Mouse (Mus musculus) cerebellum, adult 2 months (tissue): ENCODE measurements at regions not wholly inside any gene's neighbourhood (a gene's known extent, or its start where the extent isn't known, plus 50 kb on each side); places are given as distances from the start of the nearest gene placed in this dataset.

Source experiments
- DNase-seq, 2 experiments: peaks; one replicate each; pipeline ENCODE4 v3.0.0; 2021
- H3K27ac ChIP-seq: fragments of 200-500 bp; 2 replicates; pipeline ENCODE4 v1.5.1; 2012; ENCODE audit warnings: low read length, control low read depth, inconsistent platforms; ENCODE audit not compliant: insufficient read depth
- H3K27me3 ChIP-seq: fragments of 200-500 bp; 2 replicates; pipeline ENCODE4 v1.6.1; 2012; ENCODE audit warnings: inconsistent platforms, mild to moderate bottlenecking, low read length, moderate library complexity; ENCODE audit not compliant: control insufficient read depth, insufficient read depth
- H3K4me1 ChIP-seq: fragments of 200-500 bp; 2 replicates; pipeline ENCODE4 v1.6.1; 2011; ENCODE audit warnings: low read length; ENCODE audit not compliant: control insufficient read depth, insufficient read depth
- H3K4me3 ChIP-seq: fragments of 200-500 bp; replicated peaks from 2 replicates; pipeline ENCODE3; 2011; ENCODE audit warnings: mild to moderate bottlenecking, low read depth, low read length, control low read depth; ENCODE audit not compliant: insufficient read depth
- CTCF ChIP-seq: fragments of 200-500 bp; IDR thresholded peaks from 2 replicates; pipeline ENCODE4 v1.5.1; 2011; ENCODE audit warnings: low read depth, mild to moderate bottlenecking, control low read depth, low read length, moderate library complexity, borderline replicate concordance; ENCODE audit not compliant: insufficient read depth
- POLR2A ChIP-seq: fragments of 200-500 bp; IDR thresholded peaks from 2 replicates; pipeline ENCODE4 v1.6.1; 2011; ENCODE audit warnings: low read length, control low read depth, borderline replicate concordance; ENCODE audit not compliant: insufficient read depth
- WGBS: fragments of 180-500 bp; shearing (Covaris S2); methylation state at CpG from one replicate; pipeline ENCODE4 v1.1.7; 2018; 5-methylcytosine and 5-hydroxymethylcytosine counted together

GRCm38 (mm10) chr2:61221676-61222075 lies 258.7 kb upstream of the Rbms1 start:
- DNase-seq: no peak
- no peak overlapping the region for H3K4me3 ChIP-seq
- TF ChIP-seq POLR2A: no peak
- TF ChIP-seq CTCF: no peak
- no peaks in the 10 kb centered on the region for H3K4me1 ChIP-seq
- H3K27ac ChIP-seq: no peak overlapping the region
- no peaks in the 10 kb centered on the region for H3K27me3 ChIP-seq
- WGBS: 68% methylated on average over 3 of the region's 3 CpGs

GRCm38 (mm10) chr2:61221157-61221556 lies 258.2 kb upstream of the Rbms1 start:
- Histone ChIP-seq H3K4me1 (no peaks in the 10 kb centered on the region), H3K27me3 (no peaks in the 10 kb centered on the region), H3K27ac (no peak overlapping the region), H3K4me3 (no peak overlapping the region)
- 97% methylated on average over 2 of the region's 2 CpGs for WGBS
- no peak for DNase-seq
- TF ChIP-seq CTCF: no peak
- TF ChIP-seq POLR2A: no peak

- H3K4me3 ChIP-seq: no peak overlapping the region
- DNase-seq: no peak
- no peak overlapping the region for H3K27ac ChIP-seq
- 82% methylated on average over 1 of the region's 1 CpGs for WGBS
- TF ChIP-seq POLR2A: no peak
- no peaks in the 10 kb centered on the region for H3K27me3 ChIP-seq
- no peaks in the 10 kb centered on the region for H3K4me1 ChIP-seq
These were observed 251.0 kb upstream of the Rbms1 start for GRCm38 (mm10) chr2:61213951-61214350.

DNA sequence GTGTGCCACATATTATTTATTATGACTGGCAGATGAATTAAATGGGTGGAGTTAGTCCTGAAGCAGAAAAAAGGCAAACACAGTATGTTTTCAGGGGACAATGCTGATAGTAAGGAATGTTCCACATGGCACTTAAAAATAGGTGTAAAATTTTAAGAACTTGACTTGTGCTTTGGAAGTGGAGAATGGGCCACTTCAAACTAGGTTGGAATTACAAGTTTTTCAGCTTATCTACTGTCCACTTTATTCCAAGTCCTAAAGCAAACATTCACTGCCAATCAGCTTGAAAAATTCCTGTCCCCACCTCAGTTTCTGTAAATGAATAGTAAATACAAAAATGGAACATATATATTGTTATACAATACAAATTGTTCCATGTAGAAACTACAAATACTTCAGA lies 238.4 kb upstream of the Rbms1 start:
- Histone ChIP-seq H3K4me3 (no peak overlapping the region), H3K4me1 (no peaks in the 10 kb centered on the region), H3K27ac (no peak overlapping the region), H3K27me3 (no peaks in the 10 kb centered on the region)
- no peak for DNase-seq
- TF ChIP-seq CTCF: no peak
- no peak for TF ChIP-seq POLR2A

DNA sequence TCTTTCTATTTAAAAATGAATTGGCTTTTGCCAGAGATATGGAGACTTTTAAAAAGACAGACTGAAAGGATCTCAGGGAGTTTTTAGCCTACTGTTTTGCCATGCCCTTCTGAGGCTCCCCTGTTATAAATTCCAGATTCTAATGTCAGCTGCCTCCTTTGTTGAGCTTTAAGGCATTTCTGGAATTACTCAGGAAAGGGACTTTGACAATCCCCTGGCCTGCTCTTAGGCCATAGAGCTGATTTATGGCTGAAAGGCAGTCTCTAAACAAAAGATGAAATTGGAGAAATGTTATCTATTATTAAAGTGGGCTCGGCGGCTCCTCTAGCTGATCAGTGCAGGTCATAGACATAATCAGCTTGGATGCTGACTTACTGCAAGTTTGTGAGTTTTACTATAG lies 231.0 kb upstream of the Rbms1 start:
- Histone ChIP-seq H3K27me3 (no peaks in the 10 kb centered on the region), H3K4me1 (no peaks in the 10 kb centered on the region), H3K27ac (no peak overlapping the region), H3K4me3 (no peak overlapping the region)
- TF ChIP-seq CTCF (no peak), POLR2A (no peak)
- no peak for DNase-seq
- WGBS: 86% methylated on average over 2 of the region's 2 CpGs

DNA sequence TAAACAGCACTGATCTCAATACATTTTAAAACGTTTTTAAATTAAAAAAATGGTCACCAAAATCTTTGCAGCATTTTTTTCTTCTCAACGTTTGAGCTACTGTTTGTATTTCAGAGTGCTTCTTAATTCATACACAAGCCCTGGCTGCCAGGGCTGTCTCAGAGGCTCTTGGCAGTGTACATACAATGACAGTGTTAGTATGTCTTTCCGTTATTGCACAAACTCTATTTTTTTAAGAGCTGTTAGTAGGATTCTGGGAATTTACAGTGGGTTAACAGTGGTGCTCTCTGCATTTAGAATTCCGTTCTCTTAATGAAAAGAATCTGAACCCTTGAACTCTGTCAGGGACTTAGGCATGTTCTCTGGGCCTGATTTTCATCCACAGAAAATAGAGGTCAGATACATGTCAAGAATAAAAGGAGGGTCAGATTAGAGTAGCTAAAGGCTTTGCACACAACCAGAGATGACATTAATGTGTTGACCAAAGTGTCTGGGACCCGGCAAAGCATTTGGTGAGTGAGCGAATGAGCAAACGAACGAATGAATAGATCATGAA lies 219.5 kb upstream of the Rbms1 start:
- no peaks in the 10 kb centered on the region for H3K27me3 ChIP-seq
- no peak overlapping the region for H3K4me3 ChIP-seq
- DNase-seq: no peak
- no peak for TF ChIP-seq POLR2A
- no peak for TF ChIP-seq CTCF
- no peaks in the 10 kb centered on the region for H3K4me1 ChIP-seq
- no peak overlapping the region for H3K27ac ChIP-seq
- WGBS: 65% methylated on average over 8 of the region's 8 CpGs

GRCm38 (mm10) chr2:61177801-61178200 lies 214.8 kb upstream of the Rbms1 start:
- no peak overlapping the region for H3K4me3 ChIP-seq
- no peak for TF ChIP-seq POLR2A
- TF ChIP-seq CTCF: no peak
- WGBS: 85% methylated on average over 2 of the region's 2 CpGs

DNA sequence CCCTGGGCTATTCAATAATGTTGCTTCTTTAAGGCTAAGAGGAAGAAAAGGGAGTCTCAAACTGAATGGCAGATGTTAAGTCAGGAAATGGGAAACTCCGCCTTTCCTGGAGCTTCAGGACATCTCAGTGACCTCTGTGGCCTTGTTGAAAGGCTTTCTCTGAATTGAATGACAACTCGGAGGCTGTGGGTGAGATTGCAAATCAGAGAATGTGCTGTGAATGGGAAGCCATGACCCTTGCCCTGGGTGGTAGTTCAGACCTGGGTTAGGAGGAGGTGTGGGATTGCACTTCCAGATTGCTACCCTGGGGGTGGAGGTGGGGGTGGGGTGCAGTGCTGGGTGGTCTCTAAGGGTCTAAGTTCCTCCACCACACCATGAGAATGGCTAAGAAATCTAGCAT lies 213.8 kb upstream of the Rbms1 start:
- H3K27me3 ChIP-seq: no peaks in the 10 kb centered on the region
- no peak for DNase-seq
- H3K4me3 ChIP-seq: no peak overlapping the region
- no peaks in the 10 kb centered on the region for H3K4me1 ChIP-seq
- 19% methylated on average over 2 of the region's 2 CpGs for WGBS
- H3K27ac ChIP-seq: no peak overlapping the region
- TF ChIP-seq CTCF: no peak
- no peak for TF ChIP-seq POLR2A

More at GRCm38 (mm10) chr2:61177801-61178200, 214.8 kb upstream of the Rbms1 start:
- no peak overlapping the region for H3K27ac ChIP-seq
- no peaks in the 10 kb centered on the region for H3K4me1 ChIP-seq
- H3K27me3 ChIP-seq: no peaks in the 10 kb centered on the region
- no peak for DNase-seq

DNA sequence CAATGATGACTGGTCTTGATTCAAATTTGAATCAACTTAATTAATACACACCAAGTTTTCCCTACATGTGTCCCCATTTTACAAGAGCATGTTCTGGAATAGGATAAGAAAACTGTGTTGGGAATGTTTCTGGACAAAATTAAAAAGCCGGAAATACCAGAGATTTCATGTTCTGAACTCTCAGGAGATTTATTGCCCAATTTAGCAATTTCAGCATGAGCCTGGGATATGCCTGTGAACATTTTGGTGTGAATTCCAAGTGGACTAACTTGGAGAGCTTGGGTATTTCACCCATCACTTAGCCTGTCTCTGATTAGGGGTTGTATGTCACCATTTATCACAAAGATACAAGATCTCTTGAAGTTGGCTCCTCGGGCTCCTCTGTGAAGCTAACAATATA lies 210.6 kb upstream of the Rbms1 start:
- TF ChIP-seq CTCF: no peak
- TF ChIP-seq POLR2A: no peak
- no peaks in the 10 kb centered on the region for H3K4me1 ChIP-seq
- no peak for DNase-seq
- H3K27me3 ChIP-seq: no peaks in the 10 kb centered on the region
- no peak overlapping the region for H3K4me3 ChIP-seq
- 86% methylated on average over 2 of the region's 2 CpGs for WGBS
- H3K27ac ChIP-seq: no peak overlapping the region

- no peak for DNase-seq
- WGBS: 98% methylated on average over 1 of the region's 1 CpGs
- H3K4me3 ChIP-seq: no peak overlapping the region
- no peaks in the 10 kb centered on the region for H3K4me1 ChIP-seq
- no peak overlapping the region for H3K27ac ChIP-seq
- no peaks in the 10 kb centered on the region for H3K27me3 ChIP-seq
- TF ChIP-seq POLR2A (no peak), CTCF (no peak)
These were observed 198.3 kb upstream of the Rbms1 start for GRCm38 (mm10) chr2:61161336-61161735.
